Mouse (Mus musculus) ovary, adult 10 weeks (tissue): Measurements from ENCODE around the gene Map1lc3a. TPM values are rescaled to one million over a fixed set of nuclear protein-coding genes. Genes with fewer than 3 reads are reported as not detected.

Experiments used
- polyA plus RNA-seq: library from polyadenylated mRNA; stranded (reverse); fragments of 350-450 nt; fragmentation: Illumina TruSeq; extraction: RNeasy Lipid Tissue Mini Kit (QIAGEN cat#74804); gene quantifications from one replicate; pipeline ENCODE4 v1.2.3, GENCODE M21; 2014

Map1lc3a gene
- polyA plus RNA-seq: not detected

GRCm38 (mm10) chr2:155276195-155276594 is at the start of gene Map1lc3a:
Gene Map1lc3a, plus strand, starts transcription at chr2:155276297.

DNA sequence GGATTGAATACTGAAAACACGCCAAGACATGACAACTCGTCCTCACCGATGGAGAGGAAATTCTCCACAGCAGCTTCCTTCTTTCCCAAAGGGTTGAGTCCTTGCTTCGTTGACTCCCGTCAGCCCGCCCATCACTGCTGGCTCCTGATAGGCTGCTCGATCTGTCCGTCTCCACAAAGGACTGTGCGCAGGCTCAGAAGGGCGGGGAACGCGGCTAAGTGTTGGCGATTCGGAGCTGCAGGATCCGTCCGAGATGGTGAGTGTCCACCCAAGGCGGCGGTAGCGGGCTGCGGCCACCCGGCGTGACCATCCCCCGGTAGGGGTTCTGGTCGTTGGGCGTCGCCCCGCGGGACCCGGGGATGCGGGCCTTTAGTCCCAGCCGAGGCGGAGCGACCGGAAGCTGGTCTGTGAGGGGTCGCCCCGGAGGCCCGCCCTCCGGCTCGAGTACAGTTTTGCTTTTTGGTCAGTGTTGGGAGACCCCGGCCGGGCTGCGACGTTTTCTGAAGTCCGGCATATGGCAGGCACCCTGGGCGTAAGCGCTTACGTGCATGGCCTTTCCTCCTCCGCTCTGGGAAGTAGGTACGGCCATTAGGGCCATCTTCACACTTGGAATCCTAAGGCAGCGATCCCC is 39.6 kb upstream of the Map1lc3a start, which contains the start of gene Dynlrb1:
Gene Dynlrb1 (plus strand): TSS at position 172 of the 631 bp plus-strand sequence.

Other genes with a start within 250 kb of the Map1lc3a start
- 34.0 TPM for gene Ahcy, start 201.8 kb upstream of the Map1lc3a start, polyA plus RNA-seq
- gene Itch, start 142.8 kb upstream of the Map1lc3a start, polyA plus RNA-seq: 111 TPM
- gene Dynlrb1, start 39.8 kb upstream of the Map1lc3a start, polyA plus RNA-seq: 335 TPM
- gene Pigu, start 81.1 kb downstream of the Map1lc3a start, polyA plus RNA-seq: 84.2 TPM
- gene Trp53inp2, start 104.8 kb downstream of the Map1lc3a start, polyA plus RNA-seq: 73.9 TPM
- 78.7 TPM for gene Ncoa6, start 197.6 kb downstream of the Map1lc3a start, polyA plus RNA-seq
- gene Acss2, start 241.7 kb downstream of the Map1lc3a start, polyA plus RNA-seq: 8.0 TPM
- gene Ggt7, start 241.9 kb downstream of the Map1lc3a start, polyA plus RNA-seq: not detected